Mouse (Mus musculus): ENCODE measurements around the gene Aes. TPM values are rescaled to one million over a fixed set of nuclear protein-coding genes. Genes with fewer than 3 reads are reported as not detected.

The Aes gene
- polyA plus RNA-seq, 1 experiment from 2014 or later = 266 TPM

- H3K4me1 ChIP-seq (ENCODE audit: control insufficient read depth, insufficient read depth, low read length) = peaks cover 25% of the 10 kb centered on the region
- H3K27me3 ChIP-seq (ENCODE audit: control insufficient read depth, insufficient read depth, low read length) = peaks cover 16% of the 10 kb centered on the region
- H3K4me2 ChIP-seq (ENCODE audit: low read depth) = no peak overlapping the region; the same call in 1 of the 2 replicates
- no peak overlapping the region for H3K9ac ChIP-seq (ENCODE audit: low read length)
- no peak for DNase-seq (ENCODE audit: low spot score)
- H3K4me3 ChIP-seq (ENCODE audit: low read depth, low read length) = no peak overlapping the region
- H3K27ac ChIP-seq (ENCODE audit: low read depth, low read length) = no peak overlapping the region
- H3K36me3 ChIP-seq (ENCODE audit: control insufficient read depth, insufficient read depth, low read length) = no peaks in the 10 kb centered on the region
- no peak for ATAC-seq (ENCODE audit: insufficient read depth, low FRiP score, low TSS enrichment)
- WGBS = 26% methylated on average over 7 of the region's 7 CpGs
- no peaks in the 10 kb centered on the region for H3K9me3 ChIP-seq (ENCODE audit: control insufficient read depth, low read length)
These were observed 42.2 kb downstream of the Aes start for GRCm38 (mm10) chr10:81601396-81601905.

- Histone ChIP-seq H3K27me3 (ENCODE audit: control insufficient read depth, insufficient read depth, low read length) (peaks cover 11% of the 10 kb centered on the region; the same call in 1 of the 2 replicates), H3K27ac (ENCODE audit: low read depth, low read length) (no peak overlapping the region), H3K9ac (ENCODE audit: low read length) (no peak overlapping the region), H3K36me3 (ENCODE audit: control insufficient read depth, insufficient read depth, low read length) (no peaks in the 10 kb centered on the region), H3K4me1 (ENCODE audit: control insufficient read depth, insufficient read depth, low read length) (peaks cover 16% of the 10 kb centered on the region), H3K4me3 (ENCODE audit: low read depth, low read length) (no peak overlapping the region), H3K9me3 (ENCODE audit: control insufficient read depth, low read length) (no peaks in the 10 kb centered on the region), H3K4me2 (ENCODE audit: low read depth) (no peak overlapping the region)
- no peak for ATAC-seq (ENCODE audit: insufficient read depth, low FRiP score, low TSS enrichment)
- DNase-seq (ENCODE audit: low spot score) = peak; percentile 33
- 17% methylated on average over 4 of the region's 4 CpGs for WGBS
These were observed 43.5 kb downstream of the Aes start for GRCm38 (mm10) chr10:81602741-81603151.

- Histone ChIP-seq H3K4me2 (ENCODE audit: low read depth) (no peak overlapping the region), H3K9me3 (ENCODE audit: control insufficient read depth, low read length) (no peaks in the 10 kb centered on the region), H3K27me3 (ENCODE audit: control insufficient read depth, insufficient read depth, low read length) (peaks cover 9% of the 10 kb centered on the region; the same call in 1 of the 2 replicates), H3K27ac (ENCODE audit: low read depth, low read length) (no peak overlapping the region), H3K36me3 (ENCODE audit: control insufficient read depth, insufficient read depth, low read length) (no peaks in the 10 kb centered on the region), H3K4me3 (ENCODE audit: low read depth, low read length) (no peak overlapping the region), H3K4me1 (ENCODE audit: control insufficient read depth, insufficient read depth, low read length) (peaks cover 16% of the 10 kb centered on the region), H3K9ac (ENCODE audit: low read length) (no peak overlapping the region)
- DNase-seq (ENCODE audit: low spot score) (no peak), ATAC-seq (ENCODE audit: insufficient read depth, low FRiP score, low TSS enrichment) (no peak)
- 85% methylated on average over 12 of the region's 12 CpGs for WGBS
These were observed 45.0 kb downstream of the Aes start for GRCm38 (mm10) chr10:81604019-81604967.

GRCm38 (mm10) chr10:81604968-81605665, 45.8 kb downstream of the Aes start:
- Histone ChIP-seq H3K4me3 (ENCODE audit: low read depth, low read length) (peak overlapping the region; percentile 47), H3K4me2 (ENCODE audit: low read depth) (peak overlapping the region; percentile 59), H3K36me3 (ENCODE audit: control insufficient read depth, insufficient read depth, low read length) (no peaks in the 10 kb centered on the region), H3K4me1 (ENCODE audit: control insufficient read depth, insufficient read depth, low read length) (peaks cover 15% of the 10 kb centered on the region), H3K9me3 (ENCODE audit: control insufficient read depth, low read length) (no peaks in the 10 kb centered on the region), H3K9ac (ENCODE audit: low read length) (no peak overlapping the region; the same call in 1 of the 2 replicates), H3K27me3 (ENCODE audit: control insufficient read depth, insufficient read depth, low read length) (peaks cover 7% of the 10 kb centered on the region; the same call in 1 of the 2 replicates), H3K27ac (ENCODE audit: low read depth, low read length) (no peak overlapping the region)
- ATAC-seq (ENCODE audit: insufficient read depth, low FRiP score, low TSS enrichment) = 0 out of 2 replicates have a peak, but pooled peaks have one; percentile 22
- WGBS = 22% methylated on average over 29 of the region's 29 CpGs
- DNase-seq (ENCODE audit: low spot score) = peak; percentile 88

GRCm38 (mm10) chr10:81605666-81605973, 46.3 kb downstream of the Aes start:
- Histone ChIP-seq H3K4me1 (ENCODE audit: control insufficient read depth, insufficient read depth, low read length) (peaks cover 13% of the 10 kb centered on the region), H3K9me3 (ENCODE audit: control insufficient read depth, low read length) (no peaks in the 10 kb centered on the region), H3K4me2 (ENCODE audit: low read depth) (peak overlapping the region; percentile 59), H3K9ac (ENCODE audit: low read length) (peak overlapping the region; percentile 29; the same call in 1 of the 2 replicates), H3K4me3 (ENCODE audit: low read depth, low read length) (peak overlapping the region; percentile 47), H3K36me3 (ENCODE audit: control insufficient read depth, insufficient read depth, low read length) (no peaks in the 10 kb centered on the region), H3K27ac (ENCODE audit: low read depth, low read length) (peak overlapping the region; percentile 74; the same call in 1 of the 2 replicates), H3K27me3 (ENCODE audit: control insufficient read depth, insufficient read depth, low read length) (peaks cover 7% of the 10 kb centered on the region; the same call in 1 of the 2 replicates)
- ATAC-seq (ENCODE audit: insufficient read depth, low FRiP score, low TSS enrichment) = 0 out of 2 replicates have a peak, but pooled peaks have one; percentile 5
- 4% methylated on average over 14 of the region's 14 CpGs for WGBS
- no peak for DNase-seq (ENCODE audit: low spot score)

- no peaks in the 10 kb centered on the region for H3K9me3 ChIP-seq (ENCODE audit: control insufficient read depth, low read length)
- peaks cover 12% of the 10 kb centered on the region for H3K4me1 ChIP-seq (ENCODE audit: control insufficient read depth, insufficient read depth, low read length)
- H3K4me2 ChIP-seq (ENCODE audit: low read depth) = peak within 1 kb of the TSS; percentile 77
- under 1% methylated on average over 39 of the region's 39 CpGs for WGBS
- H3K27ac ChIP-seq (ENCODE audit: low read depth, low read length) = peak within 1 kb of the TSS; percentile 84
- H3K36me3 ChIP-seq (ENCODE audit: control insufficient read depth, insufficient read depth, low read length) = no peaks in the 10 kb centered on the region
- H3K27me3 ChIP-seq (ENCODE audit: control insufficient read depth, insufficient read depth, low read length) = peaks cover 7% of the 10 kb centered on the region; the same call in 1 of the 2 replicates
- peak; percentile 87 for ATAC-seq (ENCODE audit: insufficient read depth, low FRiP score, low TSS enrichment)
- H3K9ac ChIP-seq (ENCODE audit: low read length) = peak within 1 kb of the TSS; percentile 65
- peak; percentile 91 for DNase-seq (ENCODE audit: low spot score)
- peak within 1 kb of the TSS; percentile 47 for H3K4me3 ChIP-seq (ENCODE audit: low read depth, low read length)
These were observed 46.9 kb downstream of the Aes start, which contains the start of gene BC025920 for GRCm38 (mm10) chr10:81605974-81606751. Gene BC025920 (plus strand): TSS chr10:81606270.

GRCm38 (mm10) chr10:81608308-81608707, 49.0 kb downstream of the Aes start:
- H3K36me3 ChIP-seq (ENCODE audit: control insufficient read depth, insufficient read depth, low read length) = no peaks in the 10 kb centered on the region
- ATAC-seq (ENCODE audit: insufficient read depth, low FRiP score, low TSS enrichment) = no peak

GRCm38 (mm10) chr10:81612779-81613178, 53.5 kb downstream of the Aes start:
- no peaks in the 10 kb centered on the region for H3K9me3 ChIP-seq (ENCODE audit: control insufficient read depth, low read length)
- H3K36me3 ChIP-seq (ENCODE audit: control insufficient read depth, insufficient read depth, low read length) = no peaks in the 10 kb centered on the region
- H3K9ac ChIP-seq (ENCODE audit: low read length) = no peak overlapping the region
- H3K4me3 ChIP-seq (ENCODE audit: low read depth, low read length) = no peak overlapping the region
- H3K4me1 ChIP-seq (ENCODE audit: control insufficient read depth, insufficient read depth, low read length) = no peaks in the 10 kb centered on the region
- no peak overlapping the region for H3K4me2 ChIP-seq (ENCODE audit: low read depth)
- DNase-seq (ENCODE audit: low spot score) (no peak), ATAC-seq (ENCODE audit: insufficient read depth, low FRiP score, low TSS enrichment) (no peak)
- H3K27ac ChIP-seq (ENCODE audit: low read depth, low read length) = no peak overlapping the region
- H3K27me3 ChIP-seq (ENCODE audit: control insufficient read depth, insufficient read depth, low read length) = no peaks in the 10 kb centered on the region
- WGBS = 72% methylated on average over 3 of the region's 3 CpGs

More at GRCm38 (mm10) chr10:81608308-81608707, 49.0 kb downstream of the Aes start:
- 88% methylated on average over 1 of the region's 1 CpGs for WGBS
- Histone ChIP-seq H3K9me3 (ENCODE audit: control insufficient read depth, low read length) (no peaks in the 10 kb centered on the region), H3K4me2 (ENCODE audit: low read depth) (no peak overlapping the region), H3K27ac (ENCODE audit: low read depth, low read length) (no peak overlapping the region), H3K9ac (ENCODE audit: low read length) (no peak overlapping the region), H3K4me3 (ENCODE audit: low read depth, low read length) (no peak overlapping the region), H3K4me1 (ENCODE audit: control insufficient read depth, insufficient read depth, low read length) (peaks cover 6% of the 10 kb centered on the region; the same call in 1 of the 2 replicates), H3K27me3 (ENCODE audit: control insufficient read depth, insufficient read depth, low read length) (no peaks in the 10 kb centered on the region)
- no peak for DNase-seq (ENCODE audit: low spot score)
